Mouse (Mus musculus): ENCODE measurements at regions not wholly inside any gene's neighbourhood (a gene's known extent, or its start where the extent isn't known, plus 50 kb on each side); places are given as distances from the start of the nearest gene placed in this dataset.

DNA sequence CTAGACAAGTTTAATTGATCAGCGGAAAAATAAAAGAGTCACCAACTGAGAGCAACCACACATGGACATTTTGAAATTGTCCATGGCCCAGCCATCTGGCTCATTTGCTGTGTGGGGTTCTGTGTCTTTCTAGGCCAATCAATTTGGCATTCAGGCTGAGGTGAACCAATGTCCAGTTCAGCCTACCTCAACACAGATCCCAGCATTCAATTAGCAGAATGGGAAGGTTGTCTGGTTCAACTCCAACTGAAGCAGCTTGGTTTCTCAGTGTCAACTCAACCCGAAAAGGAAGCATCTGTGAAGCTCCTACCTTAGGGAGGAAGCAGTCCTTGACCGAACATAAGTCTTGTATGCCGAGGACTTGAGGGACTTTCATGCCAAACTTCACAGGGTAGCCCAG, 1067.0 kb downstream of the Ttll7 start:
- TF ChIP-seq POLR2A (IDR thresholded peaks at IDR 0.05; ENCODE audit: low read depth, low read length) (no peak), CTCF (IDR thresholded peaks at IDR 0.05; ENCODE audit: borderline replicate concordance, insufficient read depth, low read length) (no peak)

Measured in embryonic fibroblast, embryonic 13.5 days (primary cell).